ENCODE assay signal across 8 mouse cellular contexts in genomic region chr5:142823096-142824062, GRCm38 (mm10). TPM values are rescaled to one million over a fixed set of nuclear protein-coding genes. Genes with fewer than 3 reads are reported as not detected.
DNase-seq lines count a peak whose midpoint lies in the region; ATAC-seq and TF ChIP-seq lines count a peak whose summit lies in the region.

No protein-coding gene starts in this region.

- peak overlapping the region; percentile 100 for H3K27ac ChIP-seq in forebrain, embryonic 11.5 days (ENCODE audit: low read depth, low read length)
- H3K27ac ChIP-seq in heart, embryonic 14.5 days (replicated peaks in 1 of 2; ENCODE audit: control insufficient read depth in 1 of 2, insufficient read depth in 1 of 2, low read depth in 2 of 2, low read length in 2 of 2), result peak overlapping the region; percentile 100
- peak overlapping the region; percentile 88 for H3K27ac ChIP-seq in liver, embryonic 13.5 days
- H3K27ac ChIP-seq in neural tube, embryonic 11.5 days (ENCODE audit: low read depth, low read length), result peak overlapping the region; percentile 100

- H3K4me2 ChIP-seq in forebrain, embryonic 11.5 days (ENCODE audit: low read depth, low read length, severe bottlenecking), result peak overlapping the region; percentile 96
- peak overlapping the region; percentile 81 for H3K4me2 ChIP-seq in heart, embryonic 14.5 days (ENCODE audit: low read length)
- H3K4me2 ChIP-seq in liver, embryonic 13.5 days, result peak overlapping the region; percentile 68
- H3K4me2 ChIP-seq in neural tube, embryonic 11.5 days (ENCODE audit: low read depth), result peak overlapping the region; percentile 78

- 4% methylated on average over 31 of the region's 31 CpGs for WGBS in forebrain, embryonic 11.5 days
- WGBS in heart, embryonic 14.5 days, result 6% methylated on average over 30 of the region's 31 CpGs
- WGBS in liver, embryonic 13.5 days (ENCODE audit: insufficient replicate concordance), result 19% methylated on average over 31 of the region's 31 CpGs
- 7% methylated on average over 31 of the region's 31 CpGs for WGBS in neural tube, embryonic 11.5 days

- ATAC-seq in forebrain, embryonic 11.5 days (replicated peaks; ENCODE audit: low FRiP score), result peak; percentile 57
- ATAC-seq in heart, embryonic 14.5 days (ENCODE audit: insufficient number of reproducible peaks, insufficient read depth, low FRiP score, low read depth), result peak; percentile 71
- peak; percentile 28 for ATAC-seq in liver, embryonic 13.5 days (ENCODE audit: low read depth)
- ATAC-seq in neural tube, embryonic 11.5 days (ENCODE audit: insufficient read depth, low FRiP score, low TSS enrichment), result peak; percentile 48

- TF ChIP-seq CTCF in brain, embryonic 14.5 days (IDR thresholded peaks at IDR 0.05; ENCODE audit: borderline replicate concordance, extremely low read depth, insufficient read depth, insufficient read length), result no peak

- DNase-seq in B cell, adult 2 months, result peak; percentile 21 to 27
- peak; percentile 96 for DNase-seq in brain, embryonic 14.5 days (ENCODE audit: low read depth)
- DNase-seq in forebrain, embryonic 11.5 days (ENCODE audit: low spot score), result peak; percentile 92
- DNase-seq in kidney, postnatal 10 days, result peak; percentile 93
- DNase-seq in liver, embryonic 13.5 days, result no peak
- DNase-seq in neural tube, embryonic 11.5 days (ENCODE audit: low spot score), result peak; percentile 84
- DNase-seq in urinary bladder, postnatal 10 days (ENCODE audit: low spot score), result peak; percentile 75

- TF ChIP-seq POLR2A in brain, embryonic 14.5 days (IDR thresholded peaks at IDR 0.05; ENCODE audit: borderline replicate concordance, extremely low read depth, insufficient read depth, insufficient read length, poor library complexity, severe bottlenecking), result no peak; the same call in 1 of the 2 replicates

- H3K9ac ChIP-seq in forebrain, embryonic 11.5 days (ENCODE audit: low read length), result peak overlapping the region; percentile 100
- peak overlapping the region; percentile 100 for H3K9ac ChIP-seq in heart, embryonic 14.5 days (ENCODE audit: low read length)
- peak overlapping the region; percentile 70 for H3K9ac ChIP-seq in liver, embryonic 13.5 days
- H3K9ac ChIP-seq in neural tube, embryonic 11.5 days (ENCODE audit: low read length), result peak overlapping the region; percentile 100

- peak overlapping the region; percentile 87 for H3K4me3 ChIP-seq in forebrain, embryonic 11.5 days (ENCODE audit: low read depth, low read length)
- H3K4me3 ChIP-seq in heart, embryonic 14.5 days (ENCODE audit: control insufficient read depth in 1 of 2, insufficient read depth in 1 of 2, low read depth in 1 of 2, low read length in 2 of 2), result peak overlapping the region; percentile 90 to 98
- H3K4me3 ChIP-seq in liver, embryonic 13.5 days (replicated peaks), result peak overlapping the region; percentile 64
- peak overlapping the region; percentile 98 for H3K4me3 ChIP-seq in neural tube, embryonic 11.5 days (ENCODE audit: low read depth, low read length)

- H3K9me3 ChIP-seq in forebrain, embryonic 11.5 days (ENCODE audit: control insufficient read depth, low read length), result no peaks in the 10 kb centered on the region
- H3K9me3 ChIP-seq in heart, embryonic 14.5 days (ENCODE audit: control insufficient read depth, low read length), result no peaks in the 10 kb centered on the region
- no peaks in the 10 kb centered on the region for H3K9me3 ChIP-seq in liver, embryonic 13.5 days (replicated peaks)
- H3K9me3 ChIP-seq in neural tube, embryonic 11.5 days (ENCODE audit: control insufficient read depth, low read length), result no peaks in the 10 kb centered on the region

- H3K4me1 ChIP-seq in forebrain, embryonic 11.5 days (replicated peaks; ENCODE audit: control insufficient read depth, insufficient read depth, low read length), result peaks cover 18% of the 10 kb centered on the region
- peaks cover 22 to 29% of the 10 kb centered on the region in 2 experiments for H3K4me1 ChIP-seq in heart, embryonic 14.5 days (ENCODE audit: control insufficient read depth in 2 of 2, insufficient read depth in 2 of 2, low read length in 2 of 2)
- peaks cover 41% of the 10 kb centered on the region for H3K4me1 ChIP-seq in liver, embryonic 13.5 days (replicated peaks)
- H3K4me1 ChIP-seq in neural tube, embryonic 11.5 days (ENCODE audit: control insufficient read depth, insufficient read depth, low read length), result peaks cover 14% of the 10 kb centered on the region

- H3K36me3 ChIP-seq in forebrain, embryonic 11.5 days (ENCODE audit: control insufficient read depth, insufficient read depth, low read length), result no peaks in the 10 kb centered on the region
- no peaks in the 10 kb centered on the region for H3K36me3 ChIP-seq in heart, embryonic 14.5 days (ENCODE audit: control insufficient read depth, insufficient read depth, low read length)
- no peaks in the 10 kb centered on the region for H3K36me3 ChIP-seq in liver, embryonic 13.5 days
- no peaks in the 10 kb centered on the region for H3K36me3 ChIP-seq in neural tube, embryonic 11.5 days (ENCODE audit: control insufficient read depth, insufficient read depth, low read length)

- no peaks in the 10 kb centered on the region for H3K27me3 ChIP-seq in forebrain, embryonic 11.5 days (ENCODE audit: control insufficient read depth, insufficient read depth, low read length)
- no peaks in the 10 kb centered on the region for H3K27me3 ChIP-seq in heart, embryonic 14.5 days (ENCODE audit: control insufficient read depth, insufficient read depth, low read length)
- H3K27me3 ChIP-seq in liver, embryonic 13.5 days, result peaks cover 82% of the 10 kb centered on the region
- H3K27me3 ChIP-seq in neural tube, embryonic 11.5 days (ENCODE audit: control insufficient read depth, insufficient read depth, low read length), result no peaks in the 10 kb centered on the region

RNA-seq across cellular contexts. Expression of gene Tnrc18, which starts 5.9 kb away (rescaled TPM):
- polyA plus RNA-seq in brain, embryonic 14.5 days (2012; rRNA removed), result 66.0 and 101 TPM in 2 replicates
- polyA plus RNA-seq in forebrain, embryonic 11.5 days (2014; fragmentation: Nextera tagmentation; extraction: Ambion mirVana), result 55.2 and 55.7 TPM in 2 replicates
- 28.1 and 31.0 TPM in 2 replicates for polyA plus RNA-seq in heart, embryonic 14.5 days (2014; fragmentation: Nextera tagmentation; extraction: Ambion mirVana)
- polyA plus RNA-seq in liver, embryonic 13.5 days (2015; fragmentation: Nextera tagmentation; extraction: Ambion mirVana), result 2.4 and 2.5 TPM in 2 replicates
- polyA plus RNA-seq in neural tube, embryonic 11.5 days (2014; fragmentation: Nextera tagmentation; extraction: Ambion mirVana), result 32.5 and 34.7 TPM in 2 replicates
